Mouse (Mus musculus) brain, embryonic 14.5 days (tissue): ENCODE results near the gene Rnft1.
A peak's percentile ranks its signal among the peaks of the same experiment; 100 is the strongest.
"Not testable (repeated sequence)": the region's sequence is repeated elsewhere in the genome, so short reads cannot be mapped to it uniquely, and the experiment has no call there.

Experiments used
- CTCF ChIP-seq: fragments of 200-500 bp; IDR thresholded peaks from 2 replicates; pipeline ENCODE4 v1.5.1; 2012; ENCODE audit warnings: inconsistent platforms, mild to moderate bottlenecking, moderate library complexity, borderline replicate concordance; ENCODE audit not compliant: insufficient read depth, insufficient read length; ENCODE audit errors: extremely low read depth
- POLR2A ChIP-seq: fragments of 200-500 bp; IDR thresholded peaks from 2 replicates; pipeline ENCODE4 v1.6.1; 2012; ENCODE audit warnings: mild to moderate bottlenecking, inconsistent platforms, borderline replicate concordance; ENCODE audit not compliant: poor library complexity, insufficient read depth, insufficient read length, severe bottlenecking; ENCODE audit errors: extremely low read depth

DNA sequence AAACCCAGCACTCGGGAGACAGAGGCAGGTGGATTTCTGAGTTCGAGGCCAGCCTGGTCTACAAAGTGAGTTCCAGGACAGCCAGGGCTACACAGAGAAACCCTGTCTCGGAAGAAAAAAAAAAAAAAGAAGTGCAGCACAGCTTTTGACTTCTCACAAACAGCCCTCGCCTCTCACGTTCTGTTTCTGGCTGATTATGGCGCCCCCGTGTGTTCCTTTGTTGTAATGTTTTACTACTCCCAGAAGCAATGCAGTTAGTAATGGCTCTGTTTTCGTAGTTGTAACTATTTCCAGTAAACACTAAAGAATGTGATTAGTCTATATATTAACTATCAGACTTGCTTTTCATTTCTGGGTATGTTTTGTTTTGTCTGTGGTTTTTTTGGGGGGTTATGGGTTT is 20.2 kb upstream of the Rnft1 start:
- TF ChIP-seq POLR2A: not testable (repeated sequence)
- peak; percentile 76; the same call in 1 of the 2 replicates for TF ChIP-seq CTCF
